Mouse (Mus musculus): ENCODE data around the gene Sumf1.

Gene Sumf1

DNA sequence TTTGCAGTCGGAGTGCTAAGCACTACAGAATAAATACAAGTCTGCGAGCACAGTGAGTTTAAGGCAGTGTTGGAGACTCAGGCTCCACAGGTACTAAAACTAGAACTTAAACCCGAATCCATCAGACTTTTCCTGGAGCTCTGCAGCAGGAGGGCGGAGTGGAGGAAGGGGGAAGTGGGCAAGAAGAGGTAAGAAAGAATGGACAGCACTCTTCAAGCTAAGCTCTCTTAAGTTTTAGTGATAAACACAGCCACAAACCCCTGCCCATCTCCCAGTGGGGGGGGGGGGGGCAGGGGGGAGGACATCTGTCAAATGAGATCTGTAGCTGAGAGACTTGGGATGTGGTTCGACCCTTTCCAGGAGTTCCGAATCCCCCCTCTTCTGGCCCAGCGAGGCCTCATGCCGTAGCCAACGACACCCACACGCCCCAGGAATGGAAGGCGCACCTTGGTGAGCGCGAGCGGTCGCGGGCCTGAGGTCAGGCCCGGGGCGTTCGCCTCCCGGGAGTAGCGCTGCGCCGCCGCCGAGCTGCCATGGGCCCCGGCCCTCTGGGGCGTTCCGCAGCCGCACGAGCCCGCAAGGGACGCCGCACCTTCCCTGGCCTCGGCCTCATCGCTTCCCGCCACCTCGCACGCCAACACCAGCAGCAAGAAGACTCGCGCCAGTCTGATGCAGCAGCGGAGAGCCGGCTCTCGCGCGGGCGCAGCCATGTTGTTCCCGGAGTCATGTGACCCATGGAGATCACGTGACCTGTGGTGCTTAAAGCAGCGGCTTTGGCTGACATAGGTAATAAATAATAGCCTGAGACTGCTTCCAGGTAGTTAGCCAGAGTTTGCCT, at the start of gene Sumf1:
Sumf1 (minus strand) TSS at position 736 of the 838 bp plus-strand sequence.
- peak; percentile 95 for ATAC-seq (ENCODE audit: low TSS enrichment)

DNA sequence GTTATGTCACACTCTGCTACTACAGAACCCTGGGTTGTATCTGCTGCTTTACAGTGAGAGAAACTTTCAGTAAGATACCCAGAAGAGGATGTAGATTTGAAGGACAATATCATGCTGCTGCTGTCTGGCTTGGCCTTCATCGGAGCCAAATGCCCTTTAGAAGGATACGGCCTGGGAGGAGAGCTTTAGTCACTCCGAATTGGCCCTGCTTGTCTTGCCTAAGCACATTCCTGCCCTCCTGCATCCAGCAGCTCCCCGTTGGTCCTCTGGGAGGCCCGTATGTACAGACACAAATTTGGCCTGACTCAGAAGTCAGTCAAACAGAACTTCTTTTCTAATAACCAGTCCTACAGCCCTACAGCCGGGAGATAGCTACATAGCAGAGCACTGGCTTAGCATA, 49.2 kb upstream of the Sumf1 start:
- no peak for ATAC-seq (ENCODE audit: low TSS enrichment)

DNA sequence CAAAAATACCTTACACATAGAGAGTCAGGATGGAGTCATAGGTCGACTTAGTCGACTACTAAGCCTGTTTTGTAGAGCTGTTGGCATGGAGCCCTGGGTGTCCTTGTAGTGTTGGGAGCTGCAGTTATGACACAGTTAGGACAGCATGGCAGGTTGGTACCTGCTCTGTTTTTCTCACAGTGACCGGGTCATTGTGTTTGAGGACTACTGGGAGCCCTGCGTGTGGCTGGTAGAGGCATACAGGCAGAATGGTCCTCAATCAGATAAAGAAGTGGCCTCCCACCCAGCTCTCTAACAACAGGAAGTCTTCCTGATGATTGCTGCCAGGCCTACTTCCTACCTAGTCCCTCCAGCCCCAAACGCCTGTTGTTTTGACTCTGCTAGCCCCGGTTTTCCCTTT, 47.7 kb upstream of the Sumf1 start:
- no peak for ATAC-seq (ENCODE audit: low TSS enrichment)

DNA sequence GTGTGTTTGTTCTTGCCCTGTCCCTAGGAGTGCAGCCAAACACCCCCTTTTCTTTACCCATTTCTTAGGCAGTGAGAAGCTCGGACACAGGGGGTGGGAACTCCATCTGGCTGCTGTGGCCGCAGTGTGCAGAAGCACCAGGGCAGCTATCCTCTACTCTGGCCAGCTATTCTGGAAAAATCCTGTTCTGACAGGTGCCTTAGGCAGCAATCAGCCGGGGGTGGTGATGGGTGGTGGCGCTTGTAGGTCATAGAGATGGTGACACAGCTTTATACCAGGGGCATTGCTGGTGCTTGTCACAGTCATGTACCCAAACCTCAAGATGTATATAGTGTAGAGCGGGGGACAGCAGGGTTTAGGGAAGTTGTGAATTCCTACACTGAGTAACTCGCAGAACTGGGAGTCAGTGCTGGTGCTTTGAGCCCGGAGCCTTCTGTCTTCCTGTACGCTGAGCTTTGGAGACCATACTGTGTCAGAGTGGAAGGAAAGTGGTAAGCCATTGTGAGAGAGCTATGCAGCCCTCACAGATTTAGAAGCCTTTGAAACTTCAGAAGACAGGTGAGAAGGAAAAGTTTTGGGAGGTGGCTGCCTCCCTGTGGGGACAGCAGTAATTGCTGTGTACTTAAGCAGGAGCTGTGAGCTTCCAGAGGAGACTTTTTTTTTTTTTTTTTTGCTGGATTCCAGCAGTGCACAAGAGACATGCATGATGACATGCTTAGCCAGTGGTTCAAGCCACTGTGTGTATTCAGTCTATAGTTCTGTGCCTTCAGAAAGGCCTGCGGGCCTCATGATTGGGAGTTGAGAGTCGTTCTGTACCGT, 46.7 kb upstream of the Sumf1 start:
- ATAC-seq (ENCODE audit: low TSS enrichment) = 0 out of 2 replicates have a peak, but pooled peaks have one; percentile 10

DNA sequence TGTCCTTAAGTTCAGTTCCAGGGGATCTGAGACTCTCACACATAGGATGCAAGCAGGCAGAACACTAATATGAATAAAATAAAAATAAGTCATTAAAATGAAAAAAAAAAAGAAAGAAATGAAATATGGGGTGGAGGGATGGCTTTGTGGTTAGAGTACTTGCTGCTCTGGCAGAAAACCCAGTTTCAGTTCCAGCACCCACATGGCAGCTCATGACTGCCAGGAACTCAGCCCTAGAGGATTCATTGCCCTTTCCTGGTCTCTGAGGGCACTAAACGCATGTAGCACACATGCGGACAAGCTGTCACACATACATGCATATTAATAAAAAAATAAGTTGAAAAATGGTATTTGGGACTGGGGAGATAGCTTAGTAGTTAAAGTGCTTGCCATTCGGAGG, 45.2 kb upstream of the Sumf1 start:
- ATAC-seq (ENCODE audit: low TSS enrichment) = no peak

DNA sequence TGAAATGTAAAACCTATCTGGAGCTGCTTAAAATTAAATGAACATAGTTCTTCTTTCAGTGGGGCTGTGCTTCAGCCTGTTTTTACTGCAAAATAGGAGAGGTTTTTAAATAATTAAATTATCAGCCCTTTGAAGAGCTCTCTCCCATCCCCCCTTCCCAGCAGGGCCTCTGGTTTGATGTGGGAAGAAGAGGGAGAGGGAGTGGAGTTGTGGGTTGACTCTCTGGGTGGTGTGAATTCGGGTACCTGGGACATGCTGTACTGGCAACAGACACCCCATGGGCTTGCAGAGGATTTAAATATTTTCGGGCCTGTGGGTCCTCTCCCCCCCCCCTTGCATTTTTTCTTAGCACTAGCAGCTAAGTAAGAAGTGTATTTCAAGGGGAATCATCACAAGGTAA, 43.2 kb upstream of the Sumf1 start:
- peak; percentile 7; the same call in 1 of the 2 replicates for ATAC-seq (ENCODE audit: low TSS enrichment)

DNA sequence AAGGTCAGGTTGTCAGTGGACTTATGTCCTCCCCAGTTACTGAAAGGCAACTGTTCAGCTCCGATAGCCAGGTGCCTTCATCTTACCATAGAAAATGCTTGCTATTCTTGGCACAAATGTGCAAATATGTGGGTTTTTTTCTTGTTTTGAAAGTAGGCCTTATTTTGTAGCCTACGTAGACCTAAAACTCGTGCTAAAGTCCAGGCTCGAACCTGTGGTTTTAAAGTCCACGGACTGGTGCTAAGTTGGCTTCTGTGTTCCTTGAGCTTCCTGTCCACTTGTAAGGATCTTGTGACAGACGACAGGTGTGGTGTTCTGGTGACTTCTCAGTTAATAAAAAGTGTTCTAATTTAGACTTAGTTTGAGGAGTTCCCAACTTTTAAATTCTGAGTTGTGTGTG, 42.7 kb upstream of the Sumf1 start:
- no peak for ATAC-seq (ENCODE audit: low TSS enrichment)

DNA sequence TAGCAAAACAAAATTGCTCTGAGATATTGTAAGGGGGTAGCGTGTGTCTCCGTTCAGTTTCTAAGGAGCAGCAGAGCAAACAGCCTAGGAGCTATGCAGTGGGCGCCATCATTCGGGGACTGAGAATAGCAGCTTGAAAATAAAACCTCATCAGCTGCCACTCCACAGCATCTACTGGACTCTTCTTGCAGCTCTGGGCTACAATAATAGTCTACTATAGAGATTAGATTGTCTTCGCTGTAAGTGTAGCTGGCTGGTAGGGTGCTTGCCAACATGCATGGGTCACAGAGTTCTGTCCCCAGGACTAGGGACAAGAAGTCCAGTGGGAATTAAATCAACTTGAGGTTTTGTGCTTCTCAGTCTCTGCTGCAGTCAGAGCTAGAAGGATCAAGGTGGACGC, 42.1 kb upstream of the Sumf1 start:
- ATAC-seq (ENCODE audit: low TSS enrichment) = peak; percentile 16; the same call in 1 of the 2 replicates

DNA sequence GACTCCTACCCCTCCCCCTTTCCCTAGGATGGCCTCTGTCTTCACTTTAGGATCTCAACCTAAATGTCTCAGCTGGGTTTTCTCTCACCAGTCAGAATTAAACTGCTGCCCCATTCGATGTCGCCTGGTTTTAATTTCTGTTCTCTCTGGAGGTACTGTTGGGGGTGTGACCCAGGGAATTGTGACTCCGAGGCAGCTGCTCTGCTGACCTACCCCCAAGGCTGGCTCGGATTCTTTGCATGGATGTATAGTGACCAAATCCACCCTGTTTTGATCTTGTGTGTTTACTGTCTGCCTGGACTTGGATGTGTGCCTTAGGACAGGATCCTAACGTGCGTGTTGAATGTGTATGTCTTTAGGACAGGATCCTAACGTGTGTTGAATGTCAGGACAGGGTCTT, 40.8 kb upstream of the Sumf1 start:
- ATAC-seq (ENCODE audit: low TSS enrichment) = no peak

DNA sequence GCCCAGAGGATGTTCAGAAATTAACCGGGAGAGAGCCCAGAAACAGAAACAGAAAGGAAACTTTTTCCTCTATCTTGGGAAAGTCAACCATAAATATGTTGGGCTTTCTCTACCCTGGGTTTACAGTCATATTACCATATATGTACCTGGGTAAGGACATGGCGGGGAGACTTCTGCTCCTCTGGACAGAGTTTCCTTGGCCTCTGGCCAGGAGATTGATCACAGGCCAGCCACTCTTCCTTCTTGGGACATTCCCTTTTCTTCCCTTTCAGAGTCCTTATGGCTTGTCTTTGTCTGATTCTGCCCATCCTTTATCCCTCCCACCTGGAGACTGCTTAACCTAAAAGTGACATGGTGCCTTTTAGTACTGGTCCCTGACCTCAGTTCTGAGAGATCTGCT, 39.6 kb upstream of the Sumf1 start:
- ATAC-seq (ENCODE audit: low TSS enrichment) = no peak

DNA sequence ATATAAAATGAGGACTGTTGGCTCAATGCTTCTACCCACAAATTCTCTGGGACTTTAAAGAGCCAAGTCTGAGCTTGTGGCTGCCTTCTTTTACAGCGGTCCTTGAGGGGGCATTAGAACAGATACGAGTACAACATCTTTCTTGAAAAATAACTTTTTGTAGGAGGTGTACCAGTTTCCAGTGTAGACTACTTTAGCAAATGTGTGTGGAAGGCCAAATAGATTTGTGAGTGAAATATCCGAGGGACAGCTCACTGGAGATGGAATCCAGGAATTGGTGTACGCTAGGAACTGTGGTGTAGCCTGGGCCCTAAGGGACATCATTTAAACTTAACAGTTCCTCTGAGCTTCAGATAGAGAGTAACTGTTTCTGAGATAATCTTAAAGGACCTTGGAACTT, 39.0 kb upstream of the Sumf1 start:
- ATAC-seq (ENCODE audit: low TSS enrichment) = no peak

DNA sequence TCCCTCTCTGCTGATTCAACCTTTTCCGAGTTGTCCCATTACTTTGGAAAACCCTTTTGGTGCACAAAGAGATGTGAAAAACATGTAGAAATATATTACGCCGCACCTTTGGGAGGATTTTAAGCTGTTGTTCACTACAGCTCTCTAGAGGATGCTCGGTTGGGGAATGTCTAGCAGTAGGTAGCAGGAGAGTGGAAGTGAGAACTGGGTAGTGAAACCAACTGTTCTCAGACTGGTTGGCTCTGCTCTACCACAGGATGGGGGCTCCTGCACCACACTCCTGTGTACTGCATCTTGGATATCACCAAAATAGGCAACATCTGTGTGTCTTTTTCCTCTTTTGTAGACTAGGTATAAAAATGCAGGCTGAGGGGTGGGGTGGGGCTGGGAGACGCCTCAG, 37.5 kb upstream of the Sumf1 start:
- ATAC-seq (ENCODE audit: low TSS enrichment) = peak; percentile 18; the same call in 1 of the 2 replicates

DNA sequence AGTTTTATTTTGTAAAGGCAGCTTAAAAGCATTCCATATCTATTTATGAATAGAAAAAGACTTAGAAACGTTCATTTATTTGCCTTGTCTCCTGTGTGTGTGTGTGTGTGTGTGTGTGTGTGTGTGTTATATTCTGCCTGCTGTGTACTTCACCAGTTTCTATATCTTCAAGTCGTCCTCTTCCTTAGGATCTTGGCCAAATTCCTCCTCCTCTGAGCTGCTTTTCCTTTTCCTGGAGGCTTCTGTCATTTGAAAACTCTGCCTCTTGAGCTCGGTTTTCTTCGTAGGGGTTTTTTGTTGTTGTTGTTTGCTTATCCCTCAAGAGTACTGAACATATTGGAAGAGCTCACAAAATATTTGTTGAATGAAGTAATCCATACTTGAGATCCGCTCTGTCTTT, 37.1 kb upstream of the Sumf1 start:
- peak; percentile 53; the same call in 1 of the 2 replicates for ATAC-seq (ENCODE audit: low TSS enrichment)

DNA sequence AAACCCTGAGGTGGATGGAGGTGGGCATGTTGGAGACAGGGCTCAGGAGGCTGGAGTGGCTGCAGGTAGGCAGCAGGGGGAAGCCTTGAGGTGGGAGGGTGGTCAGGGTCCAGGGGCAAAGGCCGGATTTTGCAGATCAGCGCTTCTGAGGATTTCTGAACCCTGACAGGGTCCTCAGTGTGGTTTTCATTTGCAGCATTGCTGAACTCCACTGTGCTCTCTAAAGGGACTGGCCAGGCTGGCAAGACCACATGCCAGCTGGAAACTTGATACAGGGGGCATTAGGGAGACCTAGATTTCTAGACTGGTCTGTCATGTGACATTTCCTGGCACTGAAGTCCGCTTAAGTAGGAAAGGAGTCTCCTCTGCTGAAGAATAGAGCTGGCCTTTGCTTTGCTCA, 32.6 kb upstream of the Sumf1 start:
- ATAC-seq (ENCODE audit: low TSS enrichment) = no peak

DNA sequence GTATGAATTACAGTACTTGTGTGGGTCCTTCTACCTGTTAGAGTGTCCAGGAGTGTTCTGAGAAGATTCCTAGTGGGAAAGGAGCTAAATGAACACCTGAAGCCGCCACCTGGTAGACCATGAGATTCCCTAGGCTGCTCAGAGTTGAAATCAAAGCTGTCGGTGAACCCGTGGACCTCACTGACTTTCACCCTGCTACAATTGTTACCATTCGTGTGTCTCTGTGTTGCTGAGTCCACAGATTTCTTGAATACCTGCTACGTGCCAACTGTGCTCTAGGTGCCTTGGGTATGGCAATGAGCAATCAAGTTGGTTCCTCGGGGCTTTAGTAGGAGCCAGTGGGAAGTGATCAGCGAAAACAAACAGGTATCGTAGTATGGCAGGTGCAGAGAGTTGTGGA, 31.4 kb upstream of the Sumf1 start:
- ATAC-seq (ENCODE audit: low TSS enrichment) = no peak

DNA sequence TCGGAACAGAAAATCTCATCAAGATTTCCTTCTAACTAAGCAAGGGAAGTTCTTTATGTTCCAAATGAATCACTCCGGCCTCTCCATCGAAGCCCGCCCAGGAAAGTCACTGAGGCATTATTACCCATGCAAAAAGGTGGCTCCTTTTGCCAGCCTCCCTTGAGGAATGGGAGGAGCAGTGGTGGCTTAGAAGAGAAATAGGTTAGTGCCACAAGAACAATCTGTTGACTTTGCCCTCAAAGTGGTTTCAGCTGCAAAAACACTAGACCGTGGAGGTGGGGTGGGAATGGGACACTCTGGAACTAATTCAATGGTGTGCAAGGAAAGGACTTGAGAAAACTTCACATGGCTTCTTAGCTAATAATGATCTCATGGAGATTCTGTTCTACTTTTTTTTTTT, 30.7 kb upstream of the Sumf1 start:
- no peak for ATAC-seq (ENCODE audit: low TSS enrichment)

DNA sequence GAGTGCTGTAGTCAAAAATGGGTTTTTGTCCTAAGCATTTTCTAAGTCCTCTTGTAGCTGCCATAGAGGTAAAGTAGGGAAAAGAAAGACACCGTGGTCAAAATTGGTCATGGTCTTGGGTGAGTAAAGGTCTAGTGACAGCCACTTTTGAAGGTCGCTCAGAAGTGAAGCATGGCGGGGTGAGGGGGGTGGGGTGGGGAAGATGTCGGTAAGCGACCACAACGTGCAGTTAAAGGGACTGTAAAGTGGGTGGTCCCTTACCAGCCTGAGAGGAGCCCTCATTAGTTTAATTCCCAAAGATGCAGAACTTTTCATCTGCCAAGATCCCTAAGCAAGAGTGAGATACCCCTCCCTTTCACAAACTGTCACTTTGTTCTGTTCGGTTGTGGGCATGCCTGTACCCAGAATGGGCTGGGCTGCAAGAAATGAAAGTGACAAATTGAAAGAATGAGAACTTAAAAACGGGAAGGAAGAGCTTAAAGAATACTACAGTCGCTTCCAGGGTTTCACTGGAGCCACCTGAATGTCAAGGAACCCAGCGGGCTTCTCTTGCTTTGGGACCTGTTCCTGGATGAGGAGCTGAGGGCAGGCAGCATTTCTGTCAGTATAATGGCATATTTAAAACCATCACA, 29.0 kb upstream of the Sumf1 start:
- ATAC-seq (ENCODE audit: low TSS enrichment) = no peak

DNA sequence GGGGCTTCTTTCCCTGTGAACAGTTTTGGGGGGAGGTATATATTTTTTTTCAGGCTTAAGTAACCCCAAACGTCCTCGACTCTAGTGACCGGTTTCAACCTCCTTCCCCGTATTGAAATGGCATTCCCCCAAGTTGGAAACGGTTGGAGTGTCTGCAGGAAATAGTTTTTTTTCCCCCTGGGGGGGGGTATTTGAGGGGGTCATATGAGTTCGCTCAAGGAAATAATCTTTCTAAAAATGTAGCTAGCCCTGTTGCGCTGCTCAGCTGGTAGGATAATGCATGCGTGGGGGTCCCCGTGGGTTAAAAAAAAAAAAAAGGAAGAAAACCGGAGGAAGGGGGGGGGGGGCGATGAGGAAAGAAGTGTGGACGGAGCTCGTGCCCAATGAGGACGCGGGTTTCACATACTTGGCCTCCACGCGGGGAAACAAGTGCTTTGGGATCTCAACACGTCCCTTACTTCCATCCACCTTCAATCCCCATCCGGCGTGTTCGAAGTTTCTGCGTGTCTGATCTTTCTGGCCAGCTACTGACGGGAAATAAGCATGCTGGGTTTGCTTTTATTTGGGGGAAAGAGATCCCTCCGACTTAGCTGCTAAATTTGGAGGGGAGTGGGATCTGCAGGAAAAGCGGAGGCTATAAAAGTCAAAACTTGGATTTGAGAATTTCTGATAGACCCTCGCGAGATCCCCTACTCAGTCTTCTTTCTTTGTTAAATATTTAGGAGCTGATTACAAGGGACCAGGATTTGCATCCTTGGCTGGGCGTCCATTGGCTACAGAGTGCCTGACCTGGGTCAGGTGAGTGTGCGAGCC, 28.3 kb upstream of the Sumf1 start:
- no peak for ATAC-seq (ENCODE audit: low TSS enrichment)

DNA sequence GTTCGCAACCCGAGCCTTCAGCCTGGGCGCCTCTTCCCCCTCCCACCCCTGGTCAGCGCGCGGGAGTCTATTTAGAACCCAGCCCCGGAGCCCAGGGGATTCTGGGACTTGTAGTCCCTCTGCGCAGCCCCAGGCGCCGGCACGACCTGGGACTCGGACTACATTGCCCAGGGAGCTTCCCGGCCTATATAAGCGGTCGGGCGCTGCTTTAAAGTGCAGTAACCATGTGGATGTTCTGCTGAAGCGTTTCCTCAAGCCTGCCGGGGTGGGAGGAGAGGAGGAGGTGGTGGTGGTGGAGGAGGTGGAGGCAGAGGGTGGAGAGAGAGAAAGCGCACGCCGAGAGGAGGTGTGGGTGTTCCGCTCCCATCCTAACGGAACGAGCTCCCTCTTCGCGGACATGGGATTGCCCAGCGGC, 27.5 kb upstream of the Sumf1 start, which contains the start of gene Itpr1:
Itpr1 (plus strand) TSS at position 216 of the 415 bp plus-strand sequence.
- peak; percentile 90 for ATAC-seq (ENCODE audit: low TSS enrichment)

DNA sequence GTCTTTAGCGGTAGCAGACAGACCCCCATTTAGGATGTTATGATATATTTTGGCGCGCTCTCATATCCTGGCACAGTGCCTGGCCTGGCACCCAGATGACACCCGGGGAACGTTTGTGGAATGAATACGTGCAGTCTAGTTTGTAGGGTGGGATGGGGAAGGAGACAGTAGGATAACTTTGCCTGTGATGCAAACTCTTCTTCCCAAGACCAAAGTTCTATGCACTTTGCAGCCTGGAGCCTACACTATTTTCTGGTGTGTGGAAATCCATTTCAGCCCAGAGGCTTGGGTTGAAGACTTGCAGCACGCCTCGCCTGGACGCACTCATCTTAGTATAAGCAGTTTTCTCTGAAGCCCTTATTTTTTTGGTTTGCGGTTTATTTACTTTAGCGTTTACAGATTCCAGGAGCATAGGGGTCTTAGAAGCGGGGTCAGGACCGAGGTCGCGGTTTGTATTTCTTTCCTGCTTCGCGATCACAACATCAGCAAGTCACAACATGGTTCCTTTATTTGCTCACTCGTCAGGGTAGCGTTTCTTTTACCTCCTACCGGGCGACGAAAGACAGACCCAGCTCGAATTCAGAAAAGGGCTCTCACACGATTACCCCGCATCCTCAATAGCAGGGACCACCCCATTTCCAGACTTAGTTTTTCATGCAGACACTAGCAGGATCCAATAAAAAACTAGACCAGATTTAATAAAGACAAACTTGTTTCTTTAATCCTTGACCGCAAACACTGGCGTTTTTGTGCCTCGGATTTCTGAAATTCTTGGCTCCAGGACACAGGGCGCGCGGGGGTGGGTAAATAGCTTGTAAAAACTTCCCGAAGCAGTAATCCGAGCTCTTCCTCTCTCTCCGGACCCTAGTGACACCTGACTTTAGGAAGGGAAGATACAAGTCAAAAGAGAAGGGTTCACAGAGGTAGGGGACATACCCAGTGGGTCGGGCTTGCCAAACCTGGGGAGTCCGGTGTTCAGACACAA, 26.8 kb upstream of the Sumf1 start:
- no peak for ATAC-seq (ENCODE audit: low TSS enrichment)

Measured in frontal cortex, adult (tissue).